Mouse (Mus musculus): ENCODE data around the gene Rasgef1b.

- TF ChIP-seq CTCF (IDR thresholded peaks at IDR 0.05), result no peak
- peak; percentile 89 for TF ChIP-seq EP300 (IDR thresholded peaks at IDR 0.05)
Measured at GRCm38 (mm10) chr5:99236888-99237752, 491.7 kb downstream of the Rasgef1b start.

Data from lung, postnatal 0 days (tissue).